Mouse (Mus musculus) right cerebral cortex, adult 18-20 months (tissue): ENCODE measurements at regions not wholly inside any gene's neighbourhood (a gene's known extent, or its start where the extent isn't known, plus 50 kb on each side); places are given as distances from the start of the nearest gene placed in this dataset.
"Not testable (repeated sequence)": the region's sequence is repeated elsewhere in the genome, so short reads cannot be mapped to it uniquely, and the experiment has no call there.

Source experiments
- DNase-seq: peaks from one replicate; pipeline ENCODE4 v3.0.0; 2022; ENCODE audit warnings: mixed read lengths

DNA sequence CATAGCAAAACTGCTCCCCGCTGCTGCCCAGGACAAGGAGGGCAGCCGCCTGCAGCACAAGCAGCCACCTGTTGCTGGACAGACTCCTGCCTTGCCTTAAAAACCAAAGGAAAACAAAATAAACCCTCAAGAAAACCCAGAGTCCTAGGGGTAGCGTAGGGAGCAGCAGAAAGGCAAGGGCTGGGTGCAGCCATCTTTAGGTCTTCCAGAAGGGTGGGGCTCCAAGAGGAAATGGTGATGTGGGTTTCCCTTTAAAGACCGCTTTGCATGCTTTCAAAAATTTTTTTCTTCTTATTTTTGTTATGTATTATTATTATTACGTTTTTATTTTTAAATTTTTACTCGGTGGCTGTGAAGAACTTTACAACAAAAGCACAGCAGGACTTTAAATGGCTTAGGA is 300.1 kb downstream of the Vrk1 start:
- no peak for DNase-seq

DNA sequence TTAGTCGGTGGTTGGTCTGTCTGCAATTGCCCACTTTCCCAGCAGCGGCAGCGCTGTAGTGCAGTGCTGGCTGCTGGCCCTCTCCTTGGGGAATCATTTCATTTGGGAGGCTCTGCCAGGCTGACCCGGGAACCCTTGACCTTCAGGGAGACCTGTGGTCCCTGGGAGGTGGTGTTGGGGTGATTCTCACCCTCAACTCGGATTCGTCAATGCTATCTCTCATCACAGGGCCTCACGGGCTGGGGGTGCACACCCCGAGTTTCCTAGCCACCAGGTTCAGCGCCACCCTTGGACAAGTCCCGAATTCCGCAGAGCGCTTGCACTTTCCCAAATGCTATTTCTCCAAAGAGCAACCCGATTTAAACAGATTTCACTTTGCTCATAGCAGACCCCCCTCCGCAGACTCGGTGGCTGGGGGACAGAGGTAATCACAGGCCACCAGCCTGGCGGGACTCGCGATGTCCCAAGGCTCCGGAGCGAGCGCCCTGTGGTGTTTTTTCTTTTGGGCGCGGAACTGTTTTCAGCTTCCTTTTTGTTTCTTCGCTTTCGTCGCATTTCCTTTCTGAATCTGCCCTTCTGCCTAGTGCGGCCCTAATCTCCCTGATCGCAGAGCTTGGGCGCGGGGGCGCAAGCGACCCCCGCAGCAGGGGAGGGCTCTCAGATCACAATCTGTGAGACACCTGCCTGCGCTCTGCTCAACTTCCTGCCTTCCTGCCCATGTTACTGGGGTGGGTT is 300.7 kb downstream of the Vrk1 start:
- no peak for DNase-seq

DNA sequence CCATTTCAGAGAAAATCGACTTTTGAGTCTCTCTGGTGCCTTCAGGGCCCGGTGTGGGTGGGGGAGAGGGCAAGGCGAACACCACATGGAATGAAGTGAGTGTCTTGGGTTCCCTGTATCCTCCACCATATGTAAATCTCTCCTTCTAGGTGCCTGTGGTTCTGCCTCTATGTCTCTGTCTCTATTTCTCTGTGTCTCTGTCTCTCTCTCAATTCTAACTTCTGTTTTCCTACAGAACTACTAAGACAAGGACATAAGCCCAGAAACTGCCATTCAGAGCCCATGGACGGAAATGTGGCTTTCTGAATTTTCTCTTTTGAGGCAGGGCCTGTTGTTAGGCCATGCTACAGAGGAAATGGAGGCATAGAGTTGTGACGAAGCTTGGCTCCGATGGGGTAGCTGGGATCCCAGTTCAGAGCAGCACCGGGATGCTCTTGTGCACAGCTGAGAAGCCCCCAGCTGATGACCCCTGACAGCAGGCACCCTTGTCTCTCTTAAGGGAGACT is 301.3 kb downstream of the Vrk1 start:
- DNase-seq, result no peak

DNA sequence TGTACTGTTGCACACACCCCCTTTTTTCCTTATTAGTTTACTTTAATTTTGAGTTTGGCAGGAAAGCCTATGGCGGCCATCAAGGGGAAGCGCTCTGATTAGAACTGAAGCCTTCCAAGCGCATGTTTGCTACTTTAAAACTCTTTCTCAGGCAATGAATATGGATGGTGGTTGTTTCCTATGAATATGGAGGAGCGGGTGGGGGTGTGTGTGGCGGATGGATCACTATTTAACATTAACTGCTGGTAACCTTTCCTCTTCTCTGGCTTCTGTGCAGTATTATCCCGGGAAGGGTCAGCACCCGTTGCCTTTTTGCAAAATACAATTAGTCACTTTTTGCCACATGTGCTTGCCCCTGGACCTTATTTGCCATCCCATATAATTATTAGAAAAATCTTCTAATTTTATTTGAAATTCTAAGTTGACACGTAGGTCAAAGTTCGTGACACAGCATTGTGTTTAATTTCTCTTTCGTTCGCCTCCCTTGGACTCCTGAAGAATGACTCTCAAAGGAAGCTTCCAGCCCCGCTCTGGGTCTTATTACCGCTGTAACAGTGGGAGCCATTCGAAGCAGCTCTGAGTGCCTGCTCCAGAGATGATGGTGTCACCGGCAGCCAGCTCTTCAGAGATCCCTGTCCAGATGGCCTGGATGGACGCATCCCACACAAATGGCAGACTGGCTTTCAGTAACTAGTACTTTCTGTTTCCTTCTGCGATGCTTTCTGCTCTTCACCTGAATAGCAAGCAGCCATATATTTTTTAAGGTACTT is 302.0 kb downstream of the Vrk1 start:
- no peak for DNase-seq

DNA sequence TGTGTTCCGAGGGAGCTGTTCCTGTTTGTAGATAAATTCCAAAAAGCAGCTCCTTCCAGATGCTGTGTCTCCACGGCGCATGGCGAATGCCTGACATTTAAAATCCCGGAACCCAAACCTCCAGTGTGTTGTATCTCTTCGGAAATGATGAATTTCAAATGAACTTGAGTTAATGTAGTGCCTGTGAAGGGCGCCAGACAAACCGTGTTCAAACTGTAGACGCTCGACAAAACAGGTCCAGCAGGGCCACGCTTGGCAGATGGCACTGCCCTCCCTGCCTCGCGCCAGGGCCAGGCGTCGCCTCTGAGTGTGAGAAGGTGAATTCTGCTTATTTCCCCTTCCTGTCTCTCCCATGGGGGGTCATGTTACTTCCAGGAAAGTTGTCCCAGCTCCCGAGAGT is 307.7 kb downstream of the Vrk1 start:
- no peak for DNase-seq

DNA sequence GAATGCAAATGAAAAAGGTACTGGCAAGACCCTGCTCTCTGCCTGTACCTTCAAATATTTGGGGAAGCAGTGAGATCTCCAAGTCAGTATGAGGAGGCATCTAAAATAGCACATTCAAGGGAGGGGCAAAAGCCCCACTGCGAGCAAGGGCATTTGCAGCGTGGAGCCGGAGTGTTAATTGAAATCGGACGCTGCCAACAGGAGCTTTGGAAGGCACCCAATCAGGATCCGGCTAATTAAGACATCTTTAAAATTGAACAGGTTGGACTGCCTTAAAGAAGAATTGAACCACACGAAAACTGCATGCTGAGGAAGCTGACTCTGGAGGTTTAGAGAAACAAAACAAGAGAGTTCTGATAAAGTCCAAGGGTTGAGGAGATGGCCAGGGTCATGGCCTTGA is 311.5 kb downstream of the Vrk1 start:
- DNase-seq, result no peak

DNA sequence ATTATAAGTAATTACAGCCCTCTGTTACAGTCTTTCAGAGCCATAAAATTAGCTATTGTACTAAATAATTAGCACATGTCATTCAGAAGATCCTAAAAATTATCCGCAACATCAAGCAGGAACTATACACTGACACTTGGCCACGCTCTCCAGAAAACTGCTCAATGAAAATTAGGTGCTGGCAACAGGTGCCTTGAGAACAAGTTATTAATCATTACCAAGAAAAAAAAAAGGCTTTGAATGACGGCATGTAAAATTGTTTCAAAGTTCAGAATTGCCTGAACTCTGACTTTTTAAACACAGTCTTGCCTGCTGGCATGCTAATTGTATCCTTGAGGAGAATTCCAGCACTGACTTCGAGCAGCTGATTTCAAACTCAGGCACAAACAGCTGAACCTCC is 316.6 kb downstream of the Vrk1 start:
- no peak for DNase-seq

DNA sequence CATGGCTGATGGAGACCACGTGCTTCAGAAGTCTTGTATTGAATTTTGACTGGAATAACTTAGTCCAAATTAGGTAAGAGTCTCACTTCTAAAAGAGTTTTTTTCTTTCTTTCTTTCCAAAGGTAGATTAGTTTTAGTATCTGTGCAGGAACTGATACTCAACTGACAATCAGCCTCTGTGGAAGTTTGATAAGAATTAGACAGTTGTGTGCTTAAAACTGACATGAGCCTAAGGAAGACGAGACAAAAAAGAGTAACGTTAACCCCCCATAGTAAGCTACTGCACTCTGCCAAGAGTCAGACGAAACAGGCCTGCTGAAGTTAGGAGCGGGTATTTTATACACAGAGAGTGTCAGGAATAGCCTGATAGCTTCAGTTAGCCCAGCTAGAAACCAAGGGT is 317.3 kb downstream of the Vrk1 start:
- DNase-seq, result no peak

DNA sequence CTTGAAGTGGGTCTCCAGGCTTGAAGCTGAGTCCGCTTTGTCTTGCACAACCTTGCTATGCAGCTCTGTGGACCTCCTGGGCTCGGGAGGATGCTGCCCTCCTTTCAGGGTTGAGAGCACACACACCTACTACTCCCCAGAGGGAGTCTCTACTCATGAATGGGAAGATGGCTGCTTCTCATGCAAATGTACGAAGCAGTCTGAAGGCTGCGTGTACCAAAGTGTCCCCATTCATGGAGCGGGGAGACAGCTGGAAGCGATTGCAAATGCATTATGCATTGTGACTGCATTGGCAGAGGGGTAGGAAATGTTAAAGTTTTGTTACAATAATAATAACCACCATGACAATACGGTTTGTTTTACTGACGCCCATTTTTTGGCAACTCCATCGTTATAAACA is 347.8 kb downstream of the Vrk1 start:
- no peak for DNase-seq

DNA sequence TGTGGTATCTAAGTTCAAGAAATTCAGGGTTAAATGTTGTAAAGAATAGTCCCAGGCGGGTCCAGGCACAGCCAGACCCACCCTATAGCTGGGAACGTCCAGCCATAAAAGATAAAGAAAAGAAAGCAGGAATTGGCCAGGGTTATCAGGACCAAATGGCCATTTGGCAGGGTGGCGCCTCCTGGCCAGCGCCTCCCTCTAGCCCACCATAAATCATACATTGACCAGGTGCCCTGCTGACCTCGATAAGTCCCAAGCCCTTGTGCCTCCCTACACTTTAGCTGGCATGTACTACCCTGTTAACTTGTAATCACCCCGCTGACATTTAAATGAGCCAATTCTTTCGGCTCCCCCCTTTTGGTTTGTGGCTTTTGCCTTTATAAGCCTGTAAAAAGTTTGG is 351.6 kb downstream of the Vrk1 start:
- DNase-seq, result not testable (repeated sequence)

DNA sequence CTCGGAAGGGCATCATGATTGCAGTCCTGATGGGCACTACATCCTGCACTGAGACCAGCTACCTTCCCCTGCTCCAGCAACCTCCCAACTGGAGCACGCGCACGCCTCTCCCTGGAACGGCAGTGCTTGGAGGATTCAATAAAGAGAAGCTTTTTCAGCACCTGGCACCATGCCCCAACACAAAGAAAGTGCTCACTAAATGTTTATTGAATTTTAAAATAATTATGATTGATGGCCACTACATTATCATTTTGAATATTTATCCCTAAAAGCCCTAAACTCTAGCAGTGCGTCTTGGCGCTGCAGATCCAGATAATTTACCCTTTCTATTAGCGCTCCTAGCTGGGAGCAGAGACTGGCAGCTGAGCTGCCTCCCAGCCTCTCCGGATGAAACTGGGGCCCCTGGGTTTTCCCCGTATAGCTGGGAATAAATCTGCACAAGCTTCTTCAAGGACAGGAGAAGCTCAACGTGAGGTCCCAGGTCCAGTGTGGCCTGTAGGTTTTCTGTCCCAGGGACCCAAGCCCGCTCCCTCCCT is 364.9 kb downstream of the Vrk1 start:
- DNase-seq, result no peak

DNA sequence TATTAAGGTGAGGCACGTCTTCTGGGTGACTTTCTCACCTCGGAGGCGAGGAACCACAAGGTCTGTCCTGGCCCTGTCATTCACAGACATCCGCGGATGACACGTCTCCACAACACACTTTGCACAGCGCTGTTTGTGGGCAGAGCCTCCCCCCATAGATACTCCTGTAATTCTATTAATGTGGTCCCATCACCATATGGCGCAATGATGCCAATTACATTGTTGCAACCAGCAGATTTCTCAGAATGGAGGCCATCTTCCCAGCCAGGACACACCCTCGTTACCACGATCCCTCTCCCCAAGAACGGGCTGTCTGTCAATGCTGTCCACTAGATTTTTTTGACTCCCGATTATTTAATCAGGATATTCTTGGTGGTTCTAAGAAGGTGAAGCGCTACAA is 365.9 kb downstream of the Vrk1 start:
- DNase-seq, result no peak

DNA sequence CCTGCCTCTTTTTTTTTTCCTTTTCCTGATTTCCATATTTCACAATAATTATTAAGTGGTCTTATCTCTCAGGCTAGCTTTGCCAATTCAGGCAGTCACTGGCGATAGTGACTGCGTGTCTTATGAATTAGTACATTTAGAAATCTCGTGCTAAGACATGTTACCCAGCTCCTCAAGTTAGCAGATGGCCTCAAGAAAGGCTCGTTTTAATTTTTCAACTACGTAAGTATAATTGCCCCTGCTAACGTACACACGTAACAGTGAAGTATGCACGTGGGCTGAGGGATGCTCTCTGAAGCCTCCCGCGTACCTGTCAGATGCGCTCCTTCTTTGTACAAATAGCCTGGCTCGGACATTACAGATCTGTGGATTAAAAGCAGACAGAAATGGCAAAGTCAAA is 366.8 kb downstream of the Vrk1 start:
- no peak for DNase-seq

DNA sequence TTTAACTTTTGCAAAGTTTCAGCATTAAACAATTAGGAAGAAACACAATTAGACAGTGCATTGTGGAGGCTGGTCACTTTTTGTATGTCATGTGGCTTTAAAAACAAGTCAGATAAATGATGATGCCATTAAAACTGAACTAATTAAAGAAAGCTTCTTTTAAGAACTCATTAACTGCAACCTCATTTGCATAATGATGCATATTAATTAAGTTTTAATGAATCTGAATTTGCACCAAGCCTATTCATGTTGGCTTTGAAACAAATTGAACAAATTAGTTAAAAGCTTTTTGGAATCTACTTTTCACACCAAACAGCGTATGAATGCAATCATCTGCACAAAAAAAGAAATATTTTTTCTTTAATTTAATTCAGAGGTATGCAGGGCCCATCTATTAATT is 367.3 kb downstream of the Vrk1 start:
- DNase-seq, result no peak

DNA sequence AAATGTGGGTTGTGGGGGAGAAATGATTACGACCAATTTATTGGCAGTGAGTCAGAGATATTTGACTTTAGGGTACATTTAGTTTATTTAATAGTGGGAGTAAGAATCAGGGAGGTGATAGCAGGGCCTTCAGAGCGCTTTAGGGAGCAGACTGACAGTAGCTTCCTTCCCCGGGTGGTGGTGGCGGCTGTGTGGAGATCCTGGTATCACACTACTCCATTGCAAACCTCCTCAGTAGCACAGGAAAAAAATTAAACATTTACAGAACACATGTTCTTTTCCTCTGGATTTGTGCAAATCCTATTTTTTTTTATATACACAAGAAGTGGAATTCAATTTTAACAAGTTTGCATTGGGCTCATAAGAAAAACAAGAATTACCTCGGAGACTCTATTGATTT is 367.7 kb downstream of the Vrk1 start:
- DNase-seq, result no peak

DNA sequence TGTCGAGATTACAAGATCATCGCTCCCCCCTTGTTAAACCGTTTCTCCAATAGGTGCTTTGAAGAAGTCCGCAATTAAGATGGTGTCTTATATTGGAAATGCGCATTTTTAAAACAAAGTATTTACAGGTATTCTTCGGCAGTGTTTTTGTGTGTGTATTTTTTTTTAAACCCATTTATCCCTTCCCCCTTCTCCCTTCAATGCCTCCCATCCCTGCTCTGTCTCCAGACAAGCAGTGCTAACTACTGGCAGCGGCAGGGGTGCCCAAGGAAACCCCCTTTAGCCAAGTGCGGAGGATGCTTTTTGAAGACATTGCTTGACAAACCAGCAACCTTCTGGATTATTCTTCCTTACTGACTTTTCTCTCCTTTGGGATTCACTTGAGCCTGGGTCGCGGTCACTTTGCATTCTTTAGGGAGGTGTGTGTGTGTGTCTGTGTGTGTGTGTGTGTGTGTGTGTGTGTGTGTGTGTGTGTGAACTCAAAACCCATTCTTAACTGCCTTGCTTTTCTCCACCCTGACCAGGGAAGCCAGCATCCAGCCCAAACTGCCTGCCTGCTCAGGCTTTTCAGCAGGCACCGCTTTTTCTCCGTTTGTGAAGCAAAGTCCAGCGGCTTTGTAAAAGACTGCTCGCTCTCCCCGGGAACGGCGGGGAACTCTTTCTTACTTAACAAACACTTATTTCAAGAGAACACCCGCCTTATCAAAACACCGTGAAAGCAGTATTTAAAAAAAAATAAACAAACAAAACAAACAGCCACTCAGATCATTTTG is 368.5 kb downstream of the Vrk1 start:
- no peak for DNase-seq

DNA sequence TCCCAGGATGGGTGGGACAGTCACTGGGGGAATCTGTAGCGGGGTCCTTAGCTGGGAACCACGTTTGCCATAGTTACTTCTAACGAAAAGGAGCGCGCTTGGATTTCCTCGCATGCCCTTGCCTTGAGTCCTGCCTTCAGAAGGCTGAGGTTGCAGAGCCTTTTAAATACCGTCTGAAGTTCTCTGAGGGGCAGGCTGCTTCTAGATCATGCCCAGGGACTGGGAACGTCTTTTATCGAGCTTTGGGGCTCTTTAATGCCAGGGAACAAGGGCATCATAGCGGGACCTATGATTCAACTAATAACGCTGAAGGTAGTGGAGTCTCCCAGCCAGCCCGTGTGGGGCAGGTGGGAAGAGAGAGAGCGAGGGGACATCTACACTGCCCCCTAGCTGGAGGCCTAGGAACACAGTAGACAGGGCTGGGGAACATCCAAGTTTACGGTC is 369.1 kb downstream of the Vrk1 start:
- DNase-seq, result no peak

DNA sequence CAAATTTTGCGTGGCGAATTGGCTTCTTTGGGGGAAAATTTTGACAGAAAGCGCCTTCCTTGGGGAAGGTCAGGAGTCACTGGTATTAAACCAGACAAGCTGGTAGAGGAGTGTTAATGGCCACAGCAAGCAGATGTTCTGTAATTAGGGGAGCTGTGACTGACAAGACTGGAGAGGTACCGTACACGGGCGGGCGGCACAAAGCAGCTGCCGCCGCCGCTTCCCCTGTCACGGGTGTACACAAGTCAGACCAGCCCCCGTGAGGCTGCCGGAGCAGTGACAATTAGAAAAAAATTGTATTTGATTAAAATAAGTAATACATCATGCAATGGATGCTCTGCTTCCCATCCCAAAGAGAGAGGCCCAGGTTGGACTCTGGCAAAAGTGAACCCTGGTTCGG is 369.8 kb downstream of the Vrk1 start:
- no peak for DNase-seq

DNA sequence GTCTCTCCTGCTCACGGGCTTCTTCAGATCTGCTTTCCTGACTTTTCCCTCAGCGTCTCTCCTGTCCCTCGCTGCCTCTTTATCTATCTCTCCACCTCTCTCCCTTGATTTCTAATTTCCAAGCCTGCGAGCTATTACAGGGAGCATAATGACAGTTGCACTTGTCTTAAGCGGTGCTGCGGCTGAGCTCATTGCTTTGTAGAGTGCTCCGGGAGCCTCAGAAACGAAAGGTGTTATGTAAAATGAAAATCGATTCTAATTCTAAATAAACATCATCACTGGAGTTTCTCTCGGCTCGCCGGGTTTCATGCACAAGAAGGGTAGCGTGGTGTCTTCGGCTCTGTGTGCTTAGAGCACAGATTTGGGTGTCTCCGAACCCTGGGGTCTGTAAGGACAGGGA is 371.8 kb downstream of the Vrk1 start:
- no peak for DNase-seq

DNA sequence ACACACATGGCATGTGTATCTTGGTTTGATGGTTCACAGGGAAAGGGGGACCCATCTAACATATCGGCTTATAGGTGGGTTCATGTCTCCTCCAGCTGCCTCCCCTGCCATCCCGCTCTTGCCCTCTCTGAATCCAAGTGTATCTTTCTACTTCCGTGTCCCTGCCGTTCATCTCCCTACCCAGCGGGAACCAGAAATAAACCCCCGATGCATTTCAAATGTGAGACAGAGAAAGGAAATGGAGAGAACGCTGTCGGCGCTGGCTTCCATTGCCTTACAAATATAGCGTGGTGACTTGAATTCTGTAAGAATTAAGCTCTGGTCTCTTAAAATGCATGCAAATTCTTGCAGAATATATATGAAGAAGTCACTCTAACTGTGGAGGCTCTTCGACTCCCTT is 379.2 kb downstream of the Vrk1 start:
- DNase-seq, result no peak

DNA sequence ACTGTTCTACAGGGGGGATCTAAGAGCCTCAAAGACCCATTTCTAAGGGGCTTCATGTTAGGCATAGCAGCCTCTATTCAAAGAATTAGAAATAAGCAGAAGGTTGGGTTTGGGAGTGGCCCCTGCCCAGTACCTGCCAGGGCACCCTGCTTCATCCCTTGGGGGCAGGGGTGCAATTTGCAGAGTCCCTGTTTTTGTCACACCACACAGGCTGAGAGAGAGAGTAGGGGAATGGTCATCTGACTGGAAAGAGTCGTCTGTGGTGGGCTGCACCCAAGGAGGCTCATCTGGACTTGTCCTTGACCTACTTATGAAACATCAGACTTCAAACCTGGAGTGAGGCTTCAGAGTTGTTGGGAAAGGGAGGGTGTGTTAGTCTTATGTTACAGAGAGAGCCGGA is 382.3 kb downstream of the Vrk1 start:
- DNase-seq, result no peak

DNA sequence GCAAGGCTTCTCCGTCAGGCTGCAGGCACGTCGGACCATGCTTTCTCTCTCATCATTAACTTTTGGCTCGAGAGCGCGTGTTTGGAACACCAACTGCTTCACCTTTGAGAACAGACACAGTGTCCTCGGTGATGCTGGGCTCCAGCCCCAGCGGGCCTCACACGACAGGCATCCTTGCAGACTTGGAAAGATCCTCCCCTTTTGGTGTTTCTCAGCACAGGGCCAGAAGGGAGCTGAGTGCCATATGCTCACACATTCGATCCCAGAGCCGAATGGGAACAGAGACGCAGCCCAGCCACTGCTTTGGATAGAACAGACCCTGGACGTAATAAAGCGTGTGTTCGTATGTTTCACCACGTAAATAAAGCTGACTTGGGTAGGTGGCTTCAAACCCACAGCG is 389.1 kb downstream of the Vrk1 start:
- DNase-seq, result no peak

DNA sequence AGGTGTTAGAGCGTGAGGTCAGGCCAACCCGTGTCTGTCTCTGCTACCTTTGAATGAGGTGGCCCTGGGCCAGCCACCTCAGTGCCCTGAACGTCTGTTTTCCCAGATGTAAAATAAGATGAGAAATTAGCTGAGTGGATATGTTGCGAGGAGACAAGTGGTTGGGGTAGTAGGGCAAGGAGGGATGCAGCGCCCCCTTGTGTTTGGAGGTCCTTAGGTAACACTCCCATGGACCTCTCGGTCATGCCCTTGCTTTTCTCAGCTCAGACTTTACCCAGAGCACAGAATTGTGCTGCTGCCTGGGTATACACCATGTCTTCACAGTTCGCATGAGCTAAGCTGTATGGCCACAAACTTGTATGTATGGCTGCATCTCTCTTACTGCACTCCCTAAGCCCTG is 401.0 kb downstream of the Vrk1 start:
- no peak for DNase-seq
